Mouse (Mus musculus) spleen, adult 2 months (tissue): ENCODE results near the gene Them4. TPM values are rescaled to one million over a fixed set of nuclear protein-coding genes. Genes with fewer than 3 reads are reported as not detected.

Source experiments
- DNase-seq, 2 experiments: peaks; one replicate each; pipeline versions ENCODE4 v3.0.0 to v3.0.0-alpha.2; 2012 to 2021; ENCODE audit warnings: low spot score in 2 of 2, low read depth in 1 of 2
- H3K27ac ChIP-seq: fragments of 200-500 bp; 2 replicates; pipeline ENCODE4 v1.5.1; 2012; ENCODE audit warnings: low read length, inconsistent platforms; ENCODE audit not compliant: insufficient read depth
- H3K27me3 ChIP-seq: fragments of 200-500 bp; 2 replicates; pipeline ENCODE4 v1.6.1; 2012; ENCODE audit warnings: mild to moderate bottlenecking, moderate library complexity, low read length, inconsistent platforms; ENCODE audit not compliant: control insufficient read depth, insufficient read depth
- H3K36me3 ChIP-seq: fragments of 200-500 bp; 2 replicates; pipeline ENCODE4 v1.6.1; 2012; ENCODE audit warnings: mild to moderate bottlenecking, low read length, inconsistent platforms; ENCODE audit not compliant: control insufficient read depth, insufficient read depth
- H3K4me1 ChIP-seq: fragments of 200-500 bp; 2 replicates; pipeline ENCODE4 v1.6.1; 2011; ENCODE audit warnings: inconsistent platforms; ENCODE audit not compliant: control insufficient read depth, insufficient read depth, insufficient read length
- H3K4me3 ChIP-seq: fragments of 200-500 bp; 2 replicates; pipeline ENCODE4 v1.5.1; 2011; ENCODE audit warnings: mild to moderate bottlenecking, inconsistent platforms; ENCODE audit not compliant: insufficient read depth, insufficient read length; ENCODE audit errors: extremely low read depth
- CTCF ChIP-seq: fragments of 200-500 bp; IDR thresholded peaks from 2 replicates; pipeline ENCODE4 v1.5.1; 2011; ENCODE audit warnings: mild to moderate bottlenecking, inconsistent platforms; ENCODE audit not compliant: insufficient read depth, insufficient read length, insufficient replicate concordance; ENCODE audit errors: extremely low read depth
- POLR2A ChIP-seq: fragments of 200-500 bp; IDR thresholded peaks from 2 replicates; pipeline ENCODE4 v1.6.1; 2011; ENCODE audit warnings: low read depth, low read length, inconsistent platforms
- WGBS: fragments of 180-500 bp; shearing (Covaris S2); methylation state at CpG from one replicate; pipeline ENCODE4 v1.1.7; 2018; 5-methylcytosine and 5-hydroxymethylcytosine counted together
- polyA plus RNA-seq: library from polyadenylated mRNA; depleted of rRNA; stranded (reverse); fragments of >200 nt; gene quantifications from 2 replicates; pipeline ENCODE4 v1.2.3, GENCODE M21; 2012; rRNA removed

The Them4 gene
- polyA plus RNA-seq, 1 experiment, result 0.54 TPM

- no peak overlapping the region for H3K4me3 ChIP-seq
- no peaks in the 10 kb centered on the region for H3K4me1 ChIP-seq
- no peak overlapping the region for H3K27ac ChIP-seq
- no peaks in the 10 kb centered on the region for H3K27me3 ChIP-seq
- DNase-seq, result no peak
- no peaks in the 10 kb centered on the region for H3K36me3 ChIP-seq
- WGBS, result 21% methylated on average over 10 of the region's 10 CpGs
- no peak for TF ChIP-seq POLR2A
- TF ChIP-seq CTCF, result no peak
These were observed 63.2 kb downstream of the Them4 start for GRCm38 (mm10) chr3:94373090-94373489.

DNA sequence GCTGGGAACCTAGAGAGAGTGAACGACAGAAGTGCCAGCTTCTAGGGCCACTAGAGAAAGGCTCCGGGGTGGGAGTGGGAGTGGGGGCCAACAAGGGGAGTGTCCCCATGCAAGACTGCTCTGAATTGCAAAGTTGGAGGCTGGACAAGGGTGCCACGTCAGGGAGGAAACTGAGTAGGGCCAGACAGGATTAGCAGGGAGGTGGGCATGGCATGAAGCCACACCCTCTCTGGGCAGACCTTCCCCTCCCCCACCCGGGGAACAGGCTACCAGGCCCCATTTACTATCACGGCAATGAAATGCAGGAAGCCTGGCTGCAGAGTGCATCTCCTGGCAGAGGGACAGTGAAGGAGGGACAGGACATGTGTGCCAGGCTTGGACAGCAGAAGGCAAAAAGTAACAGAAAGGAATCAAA lies 63.7 kb downstream of the Them4 start:
- TF ChIP-seq CTCF, result no peak
- no peak for TF ChIP-seq POLR2A
- Histone ChIP-seq H3K27me3 (no peaks in the 10 kb centered on the region), H3K36me3 (no peaks in the 10 kb centered on the region), H3K4me3 (no peak overlapping the region), H3K4me1 (no peaks in the 10 kb centered on the region), H3K27ac (no peak overlapping the region)
- DNase-seq, result no peak
- 5% methylated on average over 5 of the region's 5 CpGs for WGBS

GRCm38 (mm10) chr3:94374636-94375035 lies 64.7 kb downstream of the Them4 start:
- no peaks in the 10 kb centered on the region for H3K4me1 ChIP-seq

DNA sequence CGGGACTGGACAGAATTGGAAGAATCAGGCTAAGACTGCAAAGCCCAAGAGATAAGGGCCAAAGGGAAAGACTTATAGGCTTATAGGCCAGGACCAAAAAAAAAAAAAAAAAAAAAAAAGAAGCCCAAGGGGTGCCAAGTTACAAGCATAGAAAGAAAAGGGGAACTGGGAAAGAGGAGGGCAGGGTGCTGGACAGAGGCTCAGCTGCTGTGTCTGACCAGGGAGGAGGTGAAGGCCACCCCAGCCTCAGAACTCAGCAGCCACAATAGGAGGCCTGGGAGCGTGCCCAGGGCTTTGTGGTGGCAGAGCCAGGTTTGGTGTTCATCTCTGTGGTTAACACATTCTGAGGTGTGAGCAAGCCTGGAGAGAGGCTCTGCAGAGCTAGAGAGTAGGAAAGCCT lies 65.3 kb downstream of the Them4 start:
- DNase-seq, result no peak
- Histone ChIP-seq H3K27ac (no peak overlapping the region), H3K36me3 (no peaks in the 10 kb centered on the region), H3K4me1 (no peaks in the 10 kb centered on the region), H3K4me3 (no peak overlapping the region), H3K27me3 (no peaks in the 10 kb centered on the region)
- 41% methylated on average over 2 of the region's 2 CpGs for WGBS
- no peak for TF ChIP-seq POLR2A
- no peak for TF ChIP-seq CTCF

More at GRCm38 (mm10) chr3:94374636-94375035, 64.7 kb downstream of the Them4 start:
- Histone ChIP-seq H3K27me3 (no peaks in the 10 kb centered on the region), H3K36me3 (no peaks in the 10 kb centered on the region), H3K4me3 (no peak overlapping the region), H3K27ac (no peak overlapping the region)
- TF ChIP-seq POLR2A, result no peak
- TF ChIP-seq CTCF, result no peak
- no peak for DNase-seq

DNA sequence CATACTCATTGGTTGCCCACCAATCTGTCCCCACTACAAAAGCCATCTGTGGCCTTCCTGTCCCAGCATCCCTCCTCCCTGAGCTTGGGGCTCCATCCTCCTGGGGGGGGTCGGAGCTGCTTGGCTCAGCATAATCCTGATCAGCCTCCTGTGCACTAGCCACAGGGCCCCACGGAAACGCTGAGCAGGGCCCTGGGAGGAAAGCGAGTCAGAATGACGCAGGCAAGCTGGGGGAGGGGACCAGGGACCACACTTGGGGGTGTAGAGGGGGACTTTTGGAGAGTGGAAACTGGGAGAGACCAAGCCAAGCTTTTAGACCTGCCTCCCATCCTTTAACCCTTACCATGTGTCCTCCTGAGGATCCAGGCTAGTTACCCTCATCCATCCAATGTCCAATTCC lies 66.0 kb downstream of the Them4 start:
- 63% methylated on average over 5 of the region's 5 CpGs for WGBS
- Histone ChIP-seq H3K27me3 (no peaks in the 10 kb centered on the region), H3K36me3 (no peaks in the 10 kb centered on the region), H3K27ac (no peak overlapping the region), H3K4me1 (no peaks in the 10 kb centered on the region), H3K4me3 (no peak overlapping the region)
- DNase-seq, result no peak
- no peak for TF ChIP-seq CTCF
- no peak for TF ChIP-seq POLR2A

DNA sequence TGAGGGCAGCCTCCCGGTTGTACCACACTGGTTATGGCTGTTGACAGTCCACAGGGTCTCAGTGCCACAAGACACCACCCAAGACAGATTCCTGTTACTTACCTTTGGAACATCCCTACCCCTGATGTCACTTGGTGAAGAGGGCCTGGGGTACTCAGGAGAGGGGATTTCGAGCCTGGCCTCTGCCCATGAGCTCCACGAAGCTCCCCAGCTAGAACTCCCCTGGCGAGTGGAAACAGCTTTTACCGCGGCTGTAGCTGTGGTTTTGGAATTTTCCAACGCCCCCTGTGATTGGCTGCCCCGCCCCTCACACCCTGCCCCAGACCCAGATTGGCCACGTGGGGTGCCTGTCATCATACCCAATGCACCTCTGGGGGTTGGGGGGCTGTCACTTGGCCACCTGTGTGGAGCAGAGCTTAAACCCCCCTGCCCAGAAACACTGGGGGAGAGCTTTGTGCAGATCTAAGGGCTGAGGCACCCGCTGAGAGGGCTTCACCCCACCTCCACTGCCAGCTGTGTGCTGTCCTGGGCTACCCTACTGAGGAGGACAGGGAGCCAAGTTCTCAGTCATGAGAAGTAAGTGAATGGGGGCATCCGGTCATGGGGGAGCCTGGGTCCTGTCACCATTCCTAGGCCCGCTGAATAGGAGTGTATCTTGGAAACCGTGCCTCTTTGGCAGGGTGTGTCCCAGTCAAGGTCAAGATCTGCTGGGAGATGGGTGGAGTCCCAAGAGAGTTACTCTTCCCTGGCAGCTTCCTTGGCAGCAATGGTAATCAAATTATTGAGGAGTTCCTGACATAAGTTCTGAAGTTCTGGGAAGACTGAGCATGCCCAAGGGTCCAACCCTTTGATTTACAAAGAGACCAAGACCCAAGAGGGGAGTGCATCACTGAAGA lies 67.4 kb downstream of the Them4 start:
- no peak for DNase-seq
- Histone ChIP-seq H3K27ac (no peak overlapping the region), H3K4me3 (no peak overlapping the region), H3K27me3 (no peaks in the 10 kb centered on the region), H3K36me3 (no peaks in the 10 kb centered on the region), H3K4me1 (no peaks in the 10 kb centered on the region)
- WGBS, result 35% methylated on average over 13 of the region's 13 CpGs
- TF ChIP-seq CTCF (no peak), POLR2A (no peak)

DNA sequence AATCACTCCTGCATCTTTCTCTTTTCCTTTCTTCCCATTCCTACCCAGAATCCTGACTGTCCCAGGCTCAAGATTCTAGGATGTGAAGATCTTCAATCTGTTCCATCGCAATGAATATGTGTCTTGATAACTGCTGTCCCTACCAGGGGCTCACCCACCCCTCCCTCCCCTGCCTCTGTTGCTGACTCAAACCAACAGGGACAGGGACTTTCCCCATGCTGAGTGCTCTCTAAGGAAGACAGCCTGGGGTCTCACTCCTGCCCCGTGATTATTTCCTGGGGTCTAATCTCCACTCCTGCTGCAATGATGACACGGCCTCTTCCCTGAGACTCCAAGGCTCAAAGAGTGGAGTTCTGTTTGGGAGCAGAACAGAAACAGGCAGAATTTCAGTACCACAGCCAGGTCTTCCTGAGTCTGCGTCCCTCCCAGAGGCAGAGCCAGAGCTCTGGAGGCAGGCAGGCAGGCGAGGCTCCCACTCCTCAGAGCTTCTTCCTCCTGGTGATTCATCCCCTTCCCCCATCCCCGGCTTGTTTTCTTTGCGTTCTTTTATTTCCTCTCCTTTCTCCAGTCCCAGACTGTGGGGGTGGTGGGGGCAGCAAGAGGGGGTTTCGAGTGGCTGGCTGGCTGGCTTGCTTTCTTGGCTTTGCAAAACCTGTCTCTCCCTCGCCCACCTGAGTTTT lies 70.1 kb downstream of the Them4 start:
- 50% methylated on average over 9 of the region's 9 CpGs for WGBS
- H3K4me3 ChIP-seq, result no peak overlapping the region
- H3K4me1 ChIP-seq, result no peaks in the 10 kb centered on the region

More for the DNA sequence above, 70.1 kb downstream of the Them4 start:
- Histone ChIP-seq H3K27ac (no peak overlapping the region), H3K27me3 (no peaks in the 10 kb centered on the region), H3K36me3 (no peaks in the 10 kb centered on the region)
- TF ChIP-seq CTCF (no peak), POLR2A (no peak)
- DNase-seq, result no peak

Other genes starting within 250 kb of the Them4 start
- not detected in 2 replicates for gene Gm10697, start 237.4 kb upstream of the Them4 start, polyA plus RNA-seq
- gene Gm10696, start 131.9 kb upstream of the Them4 start, polyA plus RNA-seq, result not detected in 2 replicates
- not detected in 2 replicates for gene Gm5286, start 113.4 kb upstream of the Them4 start, polyA plus RNA-seq
- not detected in 2 replicates for gene Gm4778, start 46.1 kb upstream of the Them4 start, polyA plus RNA-seq
- gene Them5, start 32.0 kb downstream of the Them4 start, polyA plus RNA-seq, result not detected in 2 replicates
- gene C2cd4d, start 52.3 kb downstream of the Them4 start, polyA plus RNA-seq, result 0.13 TPM in 1 of 2 replicates, not detected in the other
- gene Rorc, start 62.7 kb downstream of the Them4 start, polyA plus RNA-seq, result 0.92 and 1.1 TPM in 2 replicates
- 0.44 and 0.45 TPM in 2 replicates for gene Lingo4, start 88.4 kb downstream of the Them4 start, polyA plus RNA-seq
- gene Tdrkh, start 103.2 kb downstream of the Them4 start, polyA plus RNA-seq, result 0.15 and 0.19 TPM in 2 replicates
- gene Mrpl9, start 133.2 kb downstream of the Them4 start, polyA plus RNA-seq, result 16.9 and 19.6 TPM in 2 replicates
- gene Oaz3, start 133.8 kb downstream of the Them4 start, polyA plus RNA-seq, result not detected in 2 replicates
- gene Celf3, start 168.2 kb downstream of the Them4 start, polyA plus RNA-seq, result 0.16 TPM in 1 of 2 replicates, not detected in the other
- 0.25 TPM in 1 of 2 replicates, not detected in the other for gene Riiad1, start 170.3 kb downstream of the Them4 start, polyA plus RNA-seq